19 mouse cellular contexts compared by ENCODE assay signal in the genomic region with DNA sequence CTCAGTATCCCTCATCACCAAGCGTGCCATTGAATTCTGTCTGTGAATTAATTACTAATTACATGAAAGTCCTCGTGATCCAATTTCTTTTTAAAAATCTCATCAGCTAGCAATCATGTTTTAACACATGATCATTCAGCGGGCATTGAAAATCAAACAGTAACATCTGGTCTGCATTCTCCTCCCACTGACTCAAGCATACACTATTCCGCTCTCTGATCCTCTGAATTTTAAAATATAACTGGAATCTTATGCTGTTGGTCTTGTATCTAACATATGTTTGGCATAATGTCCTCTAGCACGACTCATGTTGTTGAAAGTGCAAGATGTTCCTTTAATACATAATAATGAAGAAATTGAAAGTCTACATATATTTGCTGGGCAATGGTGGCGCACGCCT.
"Had no signal": no experiment of that assay in that cellular context is flagged by ENCODE, and none has a peak within 500 bp of the region (broad histone marks: within the 10 kb centered on the region; RNA-seq: fewer than 3 reads in every experiment).

No protein-coding gene starts in this region.

- H3K4me2 ChIP-seq: lung, embryonic 15.5 days; midbrain, embryonic 12.5 days; neural tube, embryonic 13.5 days; neural tube, embryonic 15.5 days had no signal

- H3K9ac ChIP-seq: lung, embryonic 15.5 days; midbrain, embryonic 12.5 days; neural tube, embryonic 13.5 days; neural tube, embryonic 15.5 days had no signal

- ATAC-seq: midbrain, embryonic 16.5 days had no signal

- H3K9me3 ChIP-seq: lung, embryonic 15.5 days; midbrain, embryonic 10.5 days; midbrain, embryonic 12.5 days; neural tube, embryonic 13.5 days; neural tube, embryonic 15.5 days had no signal

- DNase-seq: lung, adult 2 months; lung, postnatal 10 days; lung, postnatal 4 days; midbrain, embryonic 14.5 days; retina, postnatal 1 day; right cerebral cortex, adult 18-20 months; right cerebral cortex, postnatal 25 days; right cerebral cortex, postnatal 4 days; spleen, adult 18-20 months; thymus, adult 18-20 months; thymus, postnatal 14 days; thymus, postnatal 36 days had no signal

- H3K27me3 ChIP-seq: lung, embryonic 15.5 days; midbrain, embryonic 12.5 days; neural tube, embryonic 13.5 days; neural tube, embryonic 15.5 days had no signal

- H3K36me3 ChIP-seq: lung, embryonic 15.5 days; midbrain, embryonic 10.5 days; midbrain, embryonic 12.5 days; neural tube, embryonic 13.5 days; neural tube, embryonic 15.5 days had no signal

- H3K4me3 ChIP-seq: lung, embryonic 15.5 days; midbrain, embryonic 10.5 days; midbrain, embryonic 12.5 days; myocyte; neural tube, embryonic 13.5 days; neural tube, embryonic 15.5 days had no signal

- H3K4me1 ChIP-seq: lung, embryonic 15.5 days; midbrain, embryonic 12.5 days; neural tube, embryonic 13.5 days; neural tube, embryonic 15.5 days had no signal

- H3K27ac ChIP-seq: lung, embryonic 15.5 days; midbrain, embryonic 10.5 days; midbrain, embryonic 12.5 days; neural tube, embryonic 13.5 days; neural tube, embryonic 15.5 days had no signal
